Mouse (Mus musculus) thymus, adult 2 months (tissue): ENCODE measurements around the gene Dusp1. TPM values are rescaled to one million over a fixed set of nuclear protein-coding genes. Genes with fewer than 3 reads are reported as not detected.

Source experiments
- DNase-seq: peaks from one replicate; pipeline ENCODE4 v3.0.0; 2021
- H3K27ac ChIP-seq: fragments of 200-500 bp; 2 replicates; pipeline ENCODE4 v1.5.1; 2012; ENCODE audit warnings: low read length, control low read depth; ENCODE audit not compliant: control insufficient read depth, insufficient read depth
- H3K27me3 ChIP-seq: fragments of 200-500 bp; 2 replicates; pipeline ENCODE4 v1.6.1; 2012; ENCODE audit warnings: mild to moderate bottlenecking, low read length, moderate library complexity, mixed read lengths; ENCODE audit not compliant: control insufficient read depth, insufficient read depth
- H3K36me3 ChIP-seq: fragments of 200-500 bp; 2 replicates; pipeline ENCODE4 v1.6.1; 2012; ENCODE audit warnings: mild to moderate bottlenecking, low read length, moderate library complexity; ENCODE audit not compliant: control insufficient read depth, insufficient read depth
- H3K4me1 ChIP-seq: fragments of 200-500 bp; replicated peaks from 2 replicates; pipeline ENCODE4 v1.6.1; 2012; ENCODE audit warnings: low read length; ENCODE audit not compliant: control insufficient read depth, insufficient read depth
- H3K4me3 ChIP-seq: fragments of 200-500 bp; 2 replicates; pipeline ENCODE4 v1.5.1; 2012; ENCODE audit warnings: mild to moderate bottlenecking, low read length, control low read depth, moderate library complexity; ENCODE audit not compliant: control insufficient read depth, insufficient read depth
- CTCF ChIP-seq: fragments of 200-500 bp; IDR thresholded peaks from 2 replicates; pipeline ENCODE4 v1.5.1; 2012; ENCODE audit warnings: mild to moderate bottlenecking, control low read depth, low read length, moderate library complexity, borderline replicate concordance; ENCODE audit not compliant: control insufficient read depth, poor library complexity, insufficient read depth; ENCODE audit errors: extremely low read depth
- POLR2A ChIP-seq: fragments of 200-500 bp; IDR thresholded peaks from 2 replicates; pipeline ENCODE4 v1.6.1; 2012; ENCODE audit warnings: mild to moderate bottlenecking, low read length, control low read depth, moderate library complexity; ENCODE audit not compliant: control insufficient read depth, poor library complexity, insufficient read depth; ENCODE audit errors: extremely low read depth
- WGBS: fragments of 180-500 bp; shearing (Covaris S2); methylation state at CpG from one replicate; pipeline ENCODE4 v1.1.7; 2018; 5-methylcytosine and 5-hydroxymethylcytosine counted together
- polyA plus RNA-seq: library from polyadenylated mRNA; depleted of rRNA; stranded (reverse); fragments of >200 nt; gene quantifications from 2 replicates; pipeline ENCODE4 v1.2.3, GENCODE M21; 2012

Dusp1 gene
- polyA plus RNA-seq, 1 experiment = 59.3 TPM

DNA sequence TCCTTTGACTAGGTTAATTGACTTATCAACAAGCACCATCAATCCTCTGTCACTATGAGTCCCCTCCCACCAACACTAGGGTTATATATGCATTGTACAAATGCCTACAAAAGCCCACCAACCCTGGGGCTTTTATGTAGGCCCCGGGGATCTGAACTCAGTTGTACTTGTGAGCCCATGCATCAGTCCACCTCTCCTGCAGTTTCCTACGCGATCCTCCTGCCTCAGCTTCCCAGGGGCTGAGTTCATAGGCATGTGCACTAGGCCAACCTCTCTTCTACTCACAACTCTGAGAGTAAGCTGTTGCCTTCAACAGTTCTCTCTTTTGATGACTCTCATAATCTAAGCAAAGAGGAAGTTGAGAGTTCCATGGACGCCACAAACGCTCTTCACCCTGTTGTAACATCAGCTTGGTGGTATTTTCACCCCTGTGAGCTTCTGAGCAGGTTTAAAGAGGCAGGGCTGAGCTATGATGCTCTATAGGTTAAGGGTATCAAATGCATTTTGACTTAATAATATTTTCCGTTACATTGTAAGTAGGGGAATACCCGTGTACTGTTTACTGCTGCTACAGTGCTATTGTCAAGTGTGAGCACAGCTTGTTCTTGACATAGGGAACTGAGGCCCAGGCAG is 30.4 kb downstream of the Dusp1 start:
- Histone ChIP-seq H3K36me3 (no peaks in the 10 kb centered on the region), H3K4me3 (no peak overlapping the region), H3K4me1 (peaks cover 16% of the 10 kb centered on the region), H3K27me3 (no peaks in the 10 kb centered on the region), H3K27ac (peak overlapping the region; percentile 70; the same call in 1 of the 2 replicates)
- WGBS = 64% methylated on average over 7 of the region's 7 CpGs
- TF ChIP-seq POLR2A (no peak), CTCF (no peak)
- DNase-seq = no peak

GRCm38 (mm10) chr17:26530590-26531081 is 31.3 kb downstream of the Dusp1 start:
- no peak overlapping the region for H3K27ac ChIP-seq
- WGBS = 86% methylated on average over 3 of the region's 3 CpGs
- H3K36me3 ChIP-seq = no peaks in the 10 kb centered on the region
- no peak for DNase-seq
- TF ChIP-seq POLR2A (no peak), CTCF (no peak)
- no peaks in the 10 kb centered on the region for H3K27me3 ChIP-seq
- H3K4me1 ChIP-seq = peaks cover 16% of the 10 kb centered on the region
- no peak overlapping the region for H3K4me3 ChIP-seq

DNA sequence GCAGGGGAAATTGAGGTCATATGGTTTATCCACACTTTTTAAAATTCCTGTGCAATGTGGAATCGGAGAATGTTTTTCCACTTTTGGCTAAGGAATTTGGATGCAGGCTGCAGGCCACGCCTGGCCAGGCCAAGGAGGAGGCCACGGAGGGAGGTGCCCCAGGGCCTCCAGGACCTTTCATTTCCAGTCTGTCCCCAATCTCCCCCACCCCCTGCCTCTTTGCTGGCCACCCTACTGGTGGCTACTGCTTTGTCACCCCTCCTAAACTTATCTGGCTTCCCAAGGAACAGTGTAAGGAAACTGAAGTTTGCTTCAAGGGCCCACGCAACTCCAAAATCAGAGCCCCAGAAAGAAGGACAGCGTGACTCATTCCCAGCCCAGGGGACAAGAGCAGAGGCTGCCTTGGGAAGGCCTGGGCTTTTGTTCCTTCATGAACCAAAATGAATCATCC is 32.1 kb downstream of the Dusp1 start:
- no peak overlapping the region for H3K4me3 ChIP-seq
- 96% methylated on average over 5 of the region's 5 CpGs for WGBS
- no peaks in the 10 kb centered on the region for H3K36me3 ChIP-seq
- no peaks in the 10 kb centered on the region for H3K27me3 ChIP-seq
- TF ChIP-seq CTCF (no peak), POLR2A (no peak)
- no peak for DNase-seq
- H3K4me1 ChIP-seq = peaks cover 16% of the 10 kb centered on the region
- H3K27ac ChIP-seq = no peak overlapping the region

- Histone ChIP-seq H3K36me3 (no peaks in the 10 kb centered on the region), H3K4me1 (peaks cover 16% of the 10 kb centered on the region), H3K27me3 (no peaks in the 10 kb centered on the region), H3K4me3 (no peak overlapping the region), H3K27ac (no peak overlapping the region)
- no peak for TF ChIP-seq POLR2A
- no peak for TF ChIP-seq CTCF
- 90% methylated on average over 6 of the region's 6 CpGs for WGBS
- DNase-seq = no peak
Measured at GRCm38 (mm10) chr17:26528751-26529150, 33.2 kb downstream of the Dusp1 start.

DNA sequence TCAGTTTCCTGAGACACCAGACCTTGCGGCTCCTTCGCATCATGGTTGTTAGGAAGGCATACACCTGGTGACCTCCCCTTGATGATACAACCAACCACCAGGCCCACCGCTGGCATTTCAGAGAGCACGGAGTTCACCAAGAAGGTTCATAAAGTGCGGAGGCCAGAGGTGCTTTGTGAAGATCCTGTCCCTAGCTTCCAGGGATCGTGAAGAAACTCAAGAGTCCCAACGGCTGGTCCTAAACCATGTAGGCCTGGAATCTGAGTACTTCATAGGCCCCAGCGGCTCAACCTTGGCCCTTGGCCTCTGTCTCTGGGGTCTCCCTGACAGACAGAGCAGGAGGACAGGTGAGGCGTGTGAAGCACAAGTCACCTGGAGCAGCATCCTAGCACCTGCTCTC is 34.6 kb downstream of the Dusp1 start:
- no peak for DNase-seq
- Histone ChIP-seq H3K4me1 (peaks cover 8% of the 10 kb centered on the region), H3K27ac (no peak overlapping the region), H3K27me3 (no peaks in the 10 kb centered on the region), H3K4me3 (no peak overlapping the region), H3K36me3 (no peaks in the 10 kb centered on the region)
- TF ChIP-seq CTCF (no peak), POLR2A (no peak)
- 98% methylated on average over 9 of the region's 9 CpGs for WGBS

- 92% methylated on average over 7 of the region's 7 CpGs for whole genome bisulfite sequencing
- Histone ChIP-seq H3K4me3 (no peak overlapping the region), H3K27ac (no peak overlapping the region), H3K4me1 (no peaks in the 10 kb centered on the region; the same call in 1 of the 2 replicates), H3K36me3 (no peaks in the 10 kb centered on the region), H3K27me3 (no peaks in the 10 kb centered on the region)
- DNase-seq = no peak
- TF ChIP-seq POLR2A (no peak), CTCF (no peak)
Measured at GRCm38 (mm10) chr17:26525316-26525715, 36.6 kb downstream of the Dusp1 start.
